Mouse (Mus musculus) lung, postnatal 14 days (tissue): ENCODE measurements at regions not wholly inside any gene's neighbourhood (a gene's known extent, or its start where the extent isn't known, plus 50 kb on each side); places are given as distances from the start of the nearest gene placed in this dataset.

ENCODE experiments used
- DNase-seq: peaks from one replicate; pipeline ENCODE4 v3.0.0; 2021

DNA sequence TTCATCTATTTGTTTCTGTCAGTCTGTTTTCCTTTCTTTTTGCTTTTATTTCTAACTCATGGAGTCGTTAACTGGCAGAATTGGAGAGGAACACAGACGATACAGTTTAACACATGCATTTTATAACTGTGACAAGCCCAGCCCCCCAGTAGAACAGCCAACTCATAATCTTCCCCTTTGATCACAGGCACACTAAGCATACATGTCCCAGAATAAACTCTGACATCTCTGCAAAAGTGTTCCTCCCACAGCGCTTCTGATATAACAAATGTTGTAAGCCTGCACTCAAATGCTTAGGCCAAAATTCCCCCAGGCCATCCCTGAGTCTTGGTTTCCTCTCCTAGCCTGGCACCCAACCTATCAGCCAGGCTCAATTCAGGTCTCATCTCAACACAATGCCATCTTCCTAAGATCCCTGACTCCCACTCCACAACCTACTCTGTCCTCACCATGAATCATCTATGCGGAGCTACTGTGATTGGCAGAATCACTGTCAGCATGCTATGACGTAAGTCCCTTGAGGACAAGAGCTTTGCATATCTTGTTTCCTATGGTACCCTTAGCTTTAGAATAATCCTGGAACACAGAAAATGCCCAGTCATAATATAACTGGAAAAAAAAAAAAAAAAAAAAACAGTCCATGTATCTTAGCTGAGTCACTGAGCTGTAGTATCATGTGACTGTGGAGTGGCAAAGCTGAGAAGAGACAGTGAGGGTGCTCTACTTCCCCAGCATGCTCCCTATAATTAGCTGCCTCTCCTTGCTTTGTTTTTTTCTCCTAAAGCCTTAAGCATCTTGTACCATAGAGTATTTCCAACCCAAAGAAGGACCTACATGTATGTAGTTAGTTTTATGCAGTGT, 146.7 kb downstream of the Plk2 start:
- DNase-seq, result no peak

DNA sequence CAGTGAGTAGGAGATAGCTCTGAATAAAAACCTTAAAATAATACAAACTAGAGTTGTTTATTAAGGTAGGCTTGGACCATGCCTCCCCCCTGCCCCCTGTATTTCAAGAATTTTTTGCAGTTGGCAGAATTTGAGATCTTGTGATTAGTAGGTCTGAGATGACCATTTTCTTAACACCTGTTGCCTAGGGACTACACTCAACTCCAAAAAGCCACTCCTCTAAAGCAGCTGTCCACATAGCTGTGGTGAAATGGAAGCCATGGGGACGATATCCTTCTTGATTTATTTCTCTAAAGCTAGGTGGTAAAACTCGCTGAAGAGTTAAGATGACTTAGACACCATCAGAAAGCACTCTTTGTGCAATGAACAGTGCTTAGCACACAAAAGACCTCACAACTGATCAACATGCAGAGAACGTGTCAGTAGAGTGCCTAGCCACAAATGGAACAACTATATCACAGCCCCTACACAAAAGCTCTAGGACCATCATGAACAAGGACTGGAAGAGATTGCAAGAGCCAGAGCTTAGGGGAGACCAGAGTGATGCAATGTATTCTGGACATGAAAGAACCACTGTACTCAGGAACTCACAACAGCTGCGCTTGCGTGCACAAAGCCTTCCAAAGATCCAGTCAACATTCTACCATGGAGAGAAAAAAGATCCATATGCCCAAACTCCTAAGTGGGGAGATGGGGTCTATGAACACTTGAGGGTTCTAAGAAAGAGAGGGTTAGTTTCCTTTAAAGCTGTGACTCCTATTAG, 147.6 kb downstream of the Plk2 start:
- no peak for DNase-seq

GRCm38 (mm10) chr13:110545454-110545853, 150.6 kb downstream of the Plk2 start:
- DNase-seq, result no peak

DNA sequence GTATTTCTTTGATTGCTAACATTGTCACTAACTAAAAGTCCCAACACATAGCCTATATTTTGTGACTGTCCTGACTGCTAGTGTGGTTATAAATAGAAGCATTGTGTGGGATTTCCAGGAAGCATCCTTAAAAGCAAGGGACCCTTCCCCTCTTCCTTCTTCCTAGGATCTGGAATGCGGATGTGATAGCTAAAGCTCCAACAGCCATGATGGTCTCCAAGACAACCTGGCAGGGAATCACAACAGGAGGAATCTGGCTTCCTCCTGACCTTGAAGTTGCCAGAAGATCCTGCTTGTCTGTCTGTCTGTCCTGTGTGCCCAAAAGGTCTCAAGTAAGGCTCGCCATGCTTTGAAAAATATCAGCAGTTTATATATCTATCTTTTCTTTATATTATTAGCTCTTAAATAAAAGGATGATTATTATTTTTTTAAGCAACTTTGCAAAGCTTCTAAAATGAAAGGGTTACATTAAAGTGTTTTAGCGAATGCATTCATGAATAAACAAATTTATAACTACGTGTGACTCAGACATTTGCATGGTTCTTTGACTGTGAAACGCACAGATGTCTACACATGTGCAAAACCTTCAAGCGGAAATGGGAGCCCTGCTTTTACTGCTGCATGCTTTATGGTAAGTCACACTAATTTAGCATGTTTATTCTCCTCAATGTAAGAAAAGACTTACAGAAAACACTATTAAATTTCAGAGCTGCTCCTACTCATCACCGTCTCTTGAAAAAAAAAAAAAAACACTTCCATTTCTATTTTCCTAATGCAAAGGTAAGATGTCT, 160.9 kb downstream of the Plk2 start:
- DNase-seq, result no peak

GRCm38 (mm10) chr13:110556355-110557095, 161.7 kb downstream of the Plk2 start:
- DNase-seq, result no peak

DNA sequence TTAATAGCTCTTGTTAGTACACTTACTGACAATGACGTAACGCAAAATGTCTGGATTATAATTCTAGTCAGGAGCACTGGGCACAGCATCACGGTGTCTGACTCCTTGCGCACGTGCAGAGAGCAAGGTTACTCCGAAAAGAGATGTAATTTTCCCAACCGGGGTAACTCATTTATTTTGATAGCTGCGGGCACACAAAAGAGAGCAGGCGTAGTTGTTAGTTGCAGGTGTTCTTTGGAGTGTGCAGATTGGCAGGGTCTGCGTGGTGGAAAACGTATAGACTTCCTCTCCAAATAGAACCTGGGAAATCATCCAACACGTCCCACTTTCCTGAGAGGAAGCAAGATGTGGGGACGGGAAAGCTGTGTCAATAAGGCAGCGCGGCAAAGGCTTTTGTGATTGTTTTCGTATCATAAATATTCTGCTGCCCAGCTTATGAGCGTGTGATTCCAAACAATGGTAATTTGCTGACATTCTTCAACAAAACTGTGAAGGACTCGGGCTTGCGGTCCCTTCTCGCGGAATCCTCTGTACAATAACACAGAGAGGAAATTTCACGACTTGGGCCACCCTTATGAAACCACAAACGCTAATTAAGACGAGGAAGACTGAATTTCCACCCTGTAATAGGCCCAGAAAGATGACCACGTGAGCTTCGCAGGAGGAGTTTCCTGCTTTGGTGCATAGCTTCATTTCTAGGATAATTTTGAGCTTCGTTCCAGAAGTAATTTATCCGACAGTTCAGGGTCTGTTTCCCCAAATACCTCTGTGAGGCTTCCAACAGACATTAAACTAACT, 163.3 kb downstream of the Plk2 start:
- peak; percentile 29 for DNase-seq

DNA sequence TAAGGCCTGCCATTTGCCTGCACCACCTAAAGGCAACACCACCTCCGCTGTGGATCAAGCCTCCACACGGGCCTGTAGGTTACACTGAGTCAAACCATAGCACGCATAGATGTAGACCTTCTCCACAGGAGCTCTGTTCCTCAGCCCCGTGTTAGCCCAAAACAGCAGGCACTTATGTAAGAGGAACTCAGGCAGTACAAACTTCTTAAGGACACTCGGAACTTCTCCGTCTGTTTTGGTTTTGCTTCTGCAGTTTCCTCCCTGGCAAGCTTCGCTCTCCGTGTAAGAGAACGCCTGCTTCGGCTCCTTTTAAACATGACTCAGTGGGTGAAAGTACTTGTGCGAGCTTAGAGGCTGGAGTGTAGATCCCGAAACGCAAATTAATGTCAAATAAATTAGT, 165.7 kb downstream of the Plk2 start:
- DNase-seq, result peak; percentile 43

- no peak for DNase-seq
Observed at GRCm38 (mm10) chr13:110562499-110562898, 167.7 kb downstream of the Plk2 start.

GRCm38 (mm10) chr13:110562902-110563301, 168.1 kb downstream of the Plk2 start:
- peak; percentile 31 for DNase-seq

DNA sequence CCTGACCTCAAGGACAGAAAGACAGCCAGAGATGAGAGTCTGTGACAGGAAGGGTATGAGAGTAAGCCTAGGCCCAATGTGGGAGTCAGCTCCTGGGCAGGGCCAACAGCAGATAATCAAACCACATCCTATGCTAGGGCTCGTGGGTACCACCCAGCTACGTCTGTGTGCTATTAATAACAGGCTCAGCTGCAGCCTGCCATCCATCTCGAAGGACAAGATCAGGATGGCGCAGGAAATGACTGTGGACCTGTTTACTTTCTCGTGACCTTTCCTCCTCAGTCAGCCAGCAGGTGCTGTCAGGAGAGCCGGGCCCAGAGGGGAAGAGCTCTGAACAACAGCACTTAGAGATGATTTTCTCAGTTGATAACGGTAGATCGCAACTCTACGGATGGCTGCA, 169.1 kb downstream of the Plk2 start:
- DNase-seq, result peak; percentile 53

DNA sequence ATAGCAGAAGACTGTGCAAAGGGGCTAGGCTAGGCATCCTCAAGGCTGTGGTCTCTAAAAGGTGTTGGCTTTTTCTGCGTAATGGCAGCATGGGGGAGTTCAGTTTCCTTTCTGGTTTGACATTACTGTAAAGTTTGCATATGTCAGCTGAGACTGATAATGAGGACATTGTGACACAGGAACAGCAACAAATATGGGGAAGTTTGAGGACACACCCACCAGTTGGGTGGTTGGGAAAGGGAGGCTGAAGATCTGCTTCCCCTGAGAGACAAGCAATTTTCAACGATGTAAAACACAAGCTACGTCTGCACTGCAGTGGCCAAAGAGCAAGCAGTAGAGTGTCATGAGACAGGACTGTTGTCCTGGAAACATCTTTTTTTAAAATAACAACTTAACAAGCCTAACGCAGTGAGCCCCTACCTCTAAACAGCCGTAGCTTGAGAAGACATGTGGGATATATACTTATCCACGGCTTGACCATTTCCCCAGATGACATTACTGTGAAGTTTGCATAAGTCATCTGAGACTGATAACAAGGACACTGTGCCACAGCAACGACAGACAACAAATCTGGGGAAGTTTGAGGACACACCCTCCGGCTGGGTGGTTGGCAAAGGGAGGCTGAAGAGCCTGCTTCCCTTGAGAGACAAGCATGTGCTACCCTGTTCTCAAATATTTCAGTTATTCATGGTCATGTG, 173.8 kb downstream of the Plk2 start:
- DNase-seq, result no peak

GRCm38 (mm10) chr13:110569180-110569512, 174.3 kb downstream of the Plk2 start:
- DNase-seq, result no peak

DNA sequence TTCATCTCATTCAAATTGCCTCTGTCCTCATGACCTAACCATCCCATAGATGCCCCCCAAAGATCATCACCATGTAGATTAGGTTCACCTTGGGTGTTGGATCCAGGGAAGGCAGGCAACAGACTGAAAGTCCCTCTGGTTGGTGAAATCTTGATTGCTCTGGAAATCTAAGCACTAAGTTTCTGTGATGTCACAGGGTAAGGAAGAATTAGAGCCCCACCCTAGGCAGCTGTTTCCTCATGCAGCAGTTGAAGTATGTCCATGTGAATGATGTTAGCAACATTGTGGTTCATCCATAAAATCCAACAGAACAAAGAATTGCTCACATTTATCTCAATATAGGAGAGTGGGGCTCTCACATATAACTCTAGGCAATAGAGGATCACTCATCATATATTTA, 175.5 kb downstream of the Plk2 start:
- DNase-seq, result no peak

GRCm38 (mm10) chr13:110573360-110574065, 178.7 kb downstream of the Plk2 start:
- no peak for DNase-seq

DNA sequence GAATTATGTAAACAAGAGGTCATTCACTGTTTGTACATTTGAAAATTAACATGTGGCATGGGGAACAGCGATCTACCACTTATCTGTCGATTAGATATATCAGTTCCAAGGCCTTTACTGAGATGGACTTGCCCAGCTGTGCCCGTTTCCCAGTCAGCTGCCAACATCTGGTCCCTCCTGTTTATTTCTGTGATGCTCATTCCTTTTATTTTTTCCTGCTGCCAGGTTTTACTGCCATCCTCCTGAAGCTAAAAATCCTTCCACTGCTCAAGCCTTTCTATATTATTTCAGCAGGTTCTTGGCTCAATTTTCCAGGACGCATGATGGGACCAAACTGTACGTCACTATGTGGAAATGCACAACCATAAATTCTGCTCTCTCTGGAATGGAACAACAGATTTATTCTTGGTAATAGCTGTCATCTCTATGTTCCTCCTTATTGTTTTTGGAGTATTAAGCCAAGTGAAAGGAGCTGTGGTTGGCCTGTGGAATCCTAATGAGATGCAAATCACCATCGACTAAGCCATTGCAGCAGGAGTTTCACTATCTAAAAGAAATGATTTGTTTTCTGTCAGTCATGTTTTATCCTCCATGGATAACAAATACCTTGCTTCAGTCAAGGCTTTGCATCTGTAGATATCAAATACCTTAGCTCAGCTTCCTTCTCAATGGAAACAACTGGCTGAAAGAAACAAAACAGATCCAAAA, 180.1 kb downstream of the Plk2 start:
- no peak for DNase-seq

- DNase-seq, result no peak
Observed at GRCm38 (mm10) chr13:110578159-110578558, 183.3 kb downstream of the Plk2 start.

DNA sequence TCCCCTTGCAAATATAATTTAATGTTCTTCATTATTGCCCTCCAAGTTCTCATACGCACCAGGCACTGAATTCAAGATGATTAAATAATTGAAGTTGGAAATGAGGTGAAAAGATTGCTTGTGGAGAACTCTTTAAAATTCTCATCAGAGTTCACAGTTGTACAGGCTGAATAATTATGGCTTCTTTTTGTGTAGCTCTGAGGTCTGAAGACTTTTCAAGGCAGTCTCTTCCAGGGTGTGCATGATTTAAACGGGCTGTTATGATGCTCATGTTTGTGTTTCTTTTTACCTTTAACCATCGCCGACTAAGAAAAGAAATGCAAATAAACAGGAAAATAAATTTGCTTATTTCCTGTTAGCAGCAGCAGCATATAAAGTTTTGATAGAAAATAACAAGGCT, 185.3 kb downstream of the Plk2 start:
- no peak for DNase-seq

- DNase-seq, result no peak
Observed at GRCm38 (mm10) chr13:110580570-110580969, 185.7 kb downstream of the Plk2 start.

- DNase-seq, result no peak
Observed at GRCm38 (mm10) chr13:110584765-110585164, 189.9 kb downstream of the Plk2 start.

- no peak for DNase-seq
Observed at GRCm38 (mm10) chr13:110594630-110595029, 199.8 kb downstream of the Plk2 start.
